Comparison of ENCODE assay signal across 8 mouse cellular contexts in genomic region chr10:62885969-62886798, GRCm38 (mm10). TPM values are rescaled to one million over a fixed set of nuclear protein-coding genes. Genes with fewer than 3 reads are reported as not detected.
DNase-seq lines count a peak whose midpoint lies in the region; ATAC-seq and TF ChIP-seq lines count a peak whose summit lies in the region.

No protein-coding gene starts in this region.

- no peak for DNase-seq in spleen, adult 2 months (ENCODE audit: low read depth in 1 of 2, low spot score in 2 of 2)
- no peak for DNase-seq in spleen, postnatal 36 days (ENCODE audit: low spot score in 2 of 2)
- peak; percentile 74 for DNase-seq in embryo, embryonic 10.5 days (ENCODE audit: low spot score)
- DNase-seq in liver, embryonic 14.5 days (ENCODE audit: low read depth in 3 of 3, low spot score in 3 of 3) = no peak
- DNase-seq in layer of hippocampus, adult 18-20 months (ENCODE audit: low spot score in 2 of 2) = no peak
- no peak for DNase-seq in frontal cortex, postnatal 10 days (ENCODE audit: low spot score in 2 of 2)

- TF ChIP-seq POLR2A in spleen, adult 2 months (IDR thresholded peaks at IDR 0.05; ENCODE audit: low read depth, low read length) = no peak

- TF ChIP-seq CTCF in spleen, adult 2 months (IDR thresholded peaks at IDR 0.05; ENCODE audit: extremely low read depth, insufficient read depth, insufficient read length, insufficient replicate concordance) = no peak
- no peak for TF ChIP-seq CTCF in liver, embryonic 14.5 days (IDR thresholded peaks at IDR 0.05; ENCODE audit: low read depth)

- peak overlapping the region; percentile 74 for H3K4me2 ChIP-seq in liver, embryonic 14.5 days (ENCODE audit: low read depth)
- H3K4me2 ChIP-seq in neural tube, embryonic 15.5 days = peak overlapping the region; percentile 90

- no peaks in the 10 kb centered on the region for H3K9me3 ChIP-seq in liver, embryonic 14.5 days (ENCODE audit: control insufficient read depth, low read length)
- no peaks in the 10 kb centered on the region for H3K9me3 ChIP-seq in neural tube, embryonic 15.5 days (replicated peaks)

- no peaks in the 10 kb centered on the region for H3K36me3 ChIP-seq in spleen, adult 2 months (ENCODE audit: control insufficient read depth, insufficient read depth, low read length)
- H3K36me3 ChIP-seq in liver, embryonic 14.5 days (replicated peaks; ENCODE audit: control insufficient read depth, insufficient read depth, low read depth) = no peaks in the 10 kb centered on the region
- no peaks in the 10 kb centered on the region for H3K36me3 ChIP-seq in neural tube, embryonic 15.5 days

- peaks cover 11% of the 10 kb centered on the region for H3K27me3 ChIP-seq in spleen, adult 2 months (ENCODE audit: control insufficient read depth, insufficient read depth, low read length)
- peaks cover 24% of the 10 kb centered on the region for H3K27me3 ChIP-seq in liver, embryonic 14.5 days (ENCODE audit: control insufficient read depth, insufficient read depth, low read length)
- peaks cover 17% of the 10 kb centered on the region for H3K27me3 ChIP-seq in neural tube, embryonic 15.5 days (replicated peaks)

- no peak overlapping the region for H3K27ac ChIP-seq in spleen, adult 2 months (ENCODE audit: insufficient read depth, low read length)
- no peak overlapping the region for H3K27ac ChIP-seq in liver, embryonic 14.5 days
- no peak overlapping the region for H3K27ac ChIP-seq in neural tube, embryonic 15.5 days (replicated peaks)

- TF ChIP-seq EP300 in liver, embryonic 14.5 days (IDR thresholded peaks at IDR 0.05; ENCODE audit: low read depth) = no peak

- under 1% methylated on average over 38 of the region's 38 CpGs for WGBS in spleen, adult 2 months
- under 1% methylated on average over 38 of the region's 38 CpGs for WGBS in liver, embryonic 14.5 days (ENCODE audit: insufficient replicate concordance)
- under 1% methylated on average over 38 of the region's 38 CpGs for WGBS in neural tube, embryonic 15.5 days

- H3K4me3 ChIP-seq in spleen, adult 2 months (ENCODE audit: extremely low read depth, insufficient read depth, insufficient read length) = peak overlapping the region; percentile 50
- peak overlapping the region; percentile 52 to 55 for H3K4me3 ChIP-seq in liver, embryonic 14.5 days (ENCODE audit: insufficient read depth in 1 of 2, low read depth in 2 of 2, low read length in 2 of 2)
- H3K4me3 ChIP-seq in neural tube, embryonic 15.5 days (replicated peaks) = peak overlapping the region; percentile 51

- H3K9ac ChIP-seq in liver, embryonic 14.5 days (replicated peaks) = 0 out of 2 replicates have a peak overlapping the region, but pooled peaks have one; percentile 7
- peak overlapping the region; percentile 53 for H3K9ac ChIP-seq in neural tube, embryonic 15.5 days (replicated peaks)

- peak; percentile 57 to 66 for ATAC-seq in hematopoietic stem cell, adult 5-6 weeks (replicated peaks in 1 of 2; ENCODE audit: insufficient read depth in 1 of 2, low FRiP score in 2 of 2, low TSS enrichment in 1 of 2, low read depth in 1 of 2, poor library complexity in 2 of 2, severe bottlenecking in 2 of 2)
- peak; percentile 13; the same call in 1 of the 2 replicates for ATAC-seq in liver, embryonic 14.5 days (ENCODE audit: insufficient read depth)
- ATAC-seq in neural tube, embryonic 15.5 days (ENCODE audit: low FRiP score) = peak; percentile 28

- H3K4me1 ChIP-seq in spleen, adult 2 months (ENCODE audit: control insufficient read depth, insufficient read depth, insufficient read length) = peaks cover 5% of the 10 kb centered on the region; the same call in 1 of the 2 replicates
- H3K4me1 ChIP-seq in liver, embryonic 14.5 days (replicated peaks; ENCODE audit: control insufficient read depth in 2 of 2, insufficient read depth in 2 of 2, low read length in 1 of 2) = 0 out of 4 replicates have a peak, but pooled peaks cover 2 to 3% of the 10 kb centered on the region in 2 experiments
- peaks cover 27% of the 10 kb centered on the region for H3K4me1 ChIP-seq in neural tube, embryonic 15.5 days

RNA-seq across cellular contexts. Expression of gene Tet1, which starts 22.6 kb away (rescaled TPM):
- 0.84 and 1.1 TPM in 2 replicates for polyA plus RNA-seq in spleen, adult 2 months (2012; rRNA removed)
- 33.0 and 35.6 TPM in 2 replicates for total RNA-seq in hematopoietic stem cell, adult 5-6 weeks (2017)
- 0.21 and 0.23 TPM in 2 replicates for polyA plus RNA-seq in liver, embryonic 14.5 days (2012; rRNA removed)
- polyA plus RNA-seq in liver, embryonic 14.5 days (2014; fragmentation: Nextera tagmentation; extraction: Ambion mirVana) = 0.99 and 1.9 TPM in 2 replicates
- polyA plus RNA-seq in neural tube, embryonic 15.5 days (2015; fragmentation: Nextera tagmentation; extraction: Ambion mirVana) = 36.8 and 37.8 TPM in 2 replicates
- total RNA-seq in layer of hippocampus, adult 18-20 months (2021) = 10 to 100 TPM in 1 of 2 experiments, 1 to 10 TPM in 1; 9.6 to 12.6 TPM

RNA-seq across cellular contexts. Expression of gene Slc25a16, which starts 34.2 kb away (rescaled TPM):
- polyA plus RNA-seq in spleen, adult 2 months (2012; rRNA removed) = 8.5 and 21.5 TPM in 2 replicates
- 12.9 and 15.4 TPM in 2 replicates for total RNA-seq in hematopoietic stem cell, adult 5-6 weeks (2017)
- polyA plus RNA-seq in liver, embryonic 14.5 days (2012; rRNA removed) = 4.8 and 6.2 TPM in 2 replicates
- polyA plus RNA-seq in liver, embryonic 14.5 days (2014; fragmentation: Nextera tagmentation; extraction: Ambion mirVana) = 7.0 and 8.9 TPM in 2 replicates
- 13.9 and 14.8 TPM in 2 replicates for polyA plus RNA-seq in neural tube, embryonic 15.5 days (2015; fragmentation: Nextera tagmentation; extraction: Ambion mirVana)
- 10 to 100 TPM; 36.9 to 38.3 TPM for total RNA-seq in layer of hippocampus, adult 18-20 months (2021)

Comparison
In these comparisons a context has a peak if more than half of its experiments do, and no peak if none do; other contexts are left out.
1. RNA of gene Tet1, which starts 22.6 kb away (polyA plus RNA-seq): 36.8 to 37.8 TPM in neural tube, embryonic 15.5 days; 0.21 to 1.9 TPM in liver, embryonic 14.5 days and 0.84 to 1.1 TPM in spleen, adult 2 months; every median in the first group is over 10 times any median in the second.
2. Peak in every context shown above with its lines, with median percentiles within 50 percentile points of each other: H3K4me3 ChIP-seq and ATAC-seq.